ENCODE assay signal across 22 mouse cellular contexts in the genomic region with DNA sequence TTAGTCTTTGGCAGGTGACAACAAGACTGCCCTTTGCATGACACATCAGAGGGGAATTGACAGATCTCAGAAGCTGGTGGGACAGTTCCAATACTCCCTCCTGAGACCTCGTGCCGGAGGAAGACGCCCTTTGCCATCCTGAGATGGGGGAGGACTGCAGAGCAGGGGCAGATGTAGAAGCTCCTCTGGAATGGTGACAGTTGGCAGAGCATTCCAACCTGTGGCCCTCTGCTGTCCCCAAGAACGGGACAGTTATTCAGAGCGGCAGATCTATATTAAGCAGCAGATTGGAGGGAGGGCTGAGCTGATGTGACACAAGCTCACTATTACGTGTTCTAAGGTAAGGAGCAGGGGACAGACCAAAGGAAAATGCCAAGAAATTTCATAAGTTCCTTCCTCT.
DNase-seq lines count a peak whose midpoint lies in the region; ATAC-seq and TF ChIP-seq lines count a peak whose summit lies in the region.
"Had no signal": no experiment of that assay in that cellular context is flagged by ENCODE, and none has a peak within 500 bp of the region (broad histone marks: within the 10 kb centered on the region; RNA-seq: fewer than 3 reads in every experiment).

No protein-coding gene starts in this region.

- no peaks in the 10 kb centered on the region for H3K4me1 ChIP-seq in heart, adult 2 months (ENCODE audit: control insufficient read depth, insufficient read depth, low read length)
- peaks cover 9% of the 10 kb centered on the region for H3K4me1 ChIP-seq in heart, embryonic 13.5 days
- peaks cover 5% of the 10 kb centered on the region; the same call in 1 of the 2 replicates for H3K4me1 ChIP-seq in heart, embryonic 15.5 days (replicated peaks)
- no peaks in the 10 kb centered on the region for H3K4me1 ChIP-seq in stomach, postnatal 0 days (replicated peaks; ENCODE audit: control insufficient read depth, insufficient read depth)
- H3K4me1 ChIP-seq: embryonic facial prominence, embryonic 15.5 days; forebrain, embryonic 10.5 days; forebrain, embryonic 15.5 days; hindbrain, embryonic 10.5 days had no signal

- no peak for TF ChIP-seq POLR2A in heart, adult 2 months (IDR thresholded peaks at IDR 0.05; ENCODE audit: insufficient read depth, low read depth, low read length)

- TF ChIP-seq EP300 in heart, adult 2 months (IDR thresholded peaks at IDR 0.05; ENCODE audit: insufficient read depth, low read depth, low read length) = no peak
- TF ChIP-seq EP300 in stomach, postnatal 0 days (optimal IDR thresholded peaks at IDR 0.05) = no peak

- no peak overlapping the region for H3K9ac ChIP-seq in heart, adult 2 months (ENCODE audit: low read depth, low read length)
- H3K9ac ChIP-seq in heart, embryonic 13.5 days = no peak overlapping the region
- no peak overlapping the region for H3K9ac ChIP-seq in heart, embryonic 15.5 days
- no peak overlapping the region for H3K9ac ChIP-seq in stomach, postnatal 0 days (ENCODE audit: low read length)
- H3K9ac ChIP-seq: embryonic facial prominence, embryonic 15.5 days; forebrain, embryonic 15.5 days; hindbrain, embryonic 14.5 days had no signal

- no peak for ATAC-seq in heart, embryonic 13.5 days (ENCODE audit: extremely low read depth, insufficient number of reproducible peaks, low FRiP score, low TSS enrichment)
- no peak for ATAC-seq in heart, embryonic 15.5 days (replicated peaks; ENCODE audit: insufficient number of reproducible peaks, insufficient read depth, low FRiP score, low read depth)
- ATAC-seq in inflammation-experienced regulatory T-cells, adult 6 months = no peak
- no peak for ATAC-seq in stomach, postnatal 0 days (ENCODE audit: low FRiP score, low TSS enrichment)
- ATAC-seq: forebrain, embryonic 15.5 days; intestine, postnatal 0 days had no signal

- intact Hi-C loops in heart, adult 2 months (cut with DNase I) = no loop called here
- intact Hi-C loops in heart, postnatal 25 days (cut with DNase I) = no loop called here
- intact Hi-C loops in heart, postnatal 14 days (cut with DNase I) = loop anchor here (10.0 kb wide), 1 partner anchor 230 kb away; no protein-coding TSS in a partner anchor

- H3K79me2 ChIP-seq in heart, adult 2 months (replicated peaks; ENCODE audit: control insufficient read depth, insufficient read depth, low read length) = no peaks in the 10 kb centered on the region

- no peaks in the 10 kb centered on the region for H3K36me3 ChIP-seq in heart, adult 2 months (ENCODE audit: control insufficient read depth, insufficient read depth, low read length)
- no peaks in the 10 kb centered on the region for H3K36me3 ChIP-seq in heart, embryonic 13.5 days
- no peaks in the 10 kb centered on the region for H3K36me3 ChIP-seq in heart, embryonic 15.5 days
- H3K36me3 ChIP-seq in stomach, postnatal 0 days (ENCODE audit: control insufficient read depth, insufficient read depth, low read length) = no peaks in the 10 kb centered on the region
- H3K36me3 ChIP-seq: embryonic facial prominence, embryonic 15.5 days; forebrain, embryonic 10.5 days; forebrain, embryonic 15.5 days; hindbrain, embryonic 10.5 days had no signal

- no peaks in the 10 kb centered on the region for H3K9me3 ChIP-seq in heart, embryonic 13.5 days
- H3K9me3 ChIP-seq in heart, embryonic 15.5 days (replicated peaks) = no peaks in the 10 kb centered on the region
- H3K9me3 ChIP-seq in stomach, postnatal 0 days (ENCODE audit: control insufficient read depth, low read length) = no peaks in the 10 kb centered on the region
- H3K9me3 ChIP-seq: embryonic facial prominence, embryonic 15.5 days; forebrain, embryonic 10.5 days; forebrain, embryonic 15.5 days; hindbrain, embryonic 10.5 days had no signal

- no peak overlapping the region for H3K4me3 ChIP-seq in heart, adult 2 months
- no peak overlapping the region for H3K4me3 ChIP-seq in heart, embryonic 13.5 days
- no peak overlapping the region for H3K4me3 ChIP-seq in heart, embryonic 15.5 days
- H3K4me3 ChIP-seq in stomach, postnatal 0 days (ENCODE audit: low read depth, low read length) = no peak overlapping the region
- H3K4me3 ChIP-seq: embryonic facial prominence, embryonic 15.5 days; erythroblast, embryonic 14.5 days; forebrain, embryonic 10.5 days; forebrain, embryonic 15.5 days; hindbrain, embryonic 10.5 days had no signal

- H3K4me2 ChIP-seq in heart, embryonic 13.5 days = peak overlapping the region; percentile 12; the same call in 1 of the 2 replicates
- H3K4me2 ChIP-seq in heart, embryonic 15.5 days = peak overlapping the region; percentile 29
- no peak overlapping the region for H3K4me2 ChIP-seq in stomach, postnatal 0 days (replicated peaks; ENCODE audit: low read depth)
- H3K4me2 ChIP-seq: embryonic facial prominence, embryonic 15.5 days; forebrain, embryonic 15.5 days; hindbrain, embryonic 14.5 days had no signal

- H3K27ac ChIP-seq in heart, adult 2 months = peak overlapping the region; percentile 45
- H3K27ac ChIP-seq in heart, embryonic 13.5 days (replicated peaks) = no peak overlapping the region
- no peak overlapping the region for H3K27ac ChIP-seq in heart, embryonic 15.5 days
- H3K27ac ChIP-seq in stomach, postnatal 0 days (replicated peaks) = no peak overlapping the region
- H3K27ac ChIP-seq: embryonic facial prominence, embryonic 15.5 days; forebrain, embryonic 10.5 days; forebrain, embryonic 15.5 days; hindbrain, embryonic 10.5 days; hindbrain, embryonic 14.5 days had no signal

- TF ChIP-seq CTCF in heart, adult 2 months (IDR thresholded peaks at IDR 0.05) = no peak
- no peak for TF ChIP-seq CTCF in stomach, postnatal 0 days (IDR thresholded peaks at IDR 0.05; ENCODE audit: low read depth)

- DNase-seq in heart, adult 2 months = peak; percentile 35 to 40
- DNase-seq in heart, postnatal 25 days (ENCODE audit: low spot score) = no peak
- DNase-seq in heart, postnatal 14 days = peak; percentile 5 to 21
- DNase-seq in right cerebral cortex, postnatal 4 days = no peak
- DNase-seq in stomach, postnatal 0 days (ENCODE audit: low spot score) = no peak
- DNase-seq: adrenal gland, adult 2 months; adrenal gland, postnatal 25 days; cerebellum, adult 2 months; cerebellum, postnatal 14 days; embryo, embryonic 11 days; gastrocnemius, postnatal 10 days; kidney, adult 8-10 months had no signal

- 42% methylated on average over 6 of the region's 6 CpGs for WGBS in heart, adult 2 months
- 41% methylated on average over 6 of the region's 6 CpGs for WGBS in heart, embryonic 13.5 days
- 53% methylated on average over 6 of the region's 6 CpGs for WGBS in heart, embryonic 15.5 days
- 75% methylated on average over 6 of the region's 6 CpGs for WGBS in stomach, postnatal 0 days

- H3K27me3 ChIP-seq in heart, adult 2 months (ENCODE audit: control insufficient read depth, insufficient read depth, low read length) = no peaks in the 10 kb centered on the region
- no peaks in the 10 kb centered on the region for H3K27me3 ChIP-seq in heart, embryonic 13.5 days (replicated peaks)
- H3K27me3 ChIP-seq in heart, embryonic 15.5 days = no peaks in the 10 kb centered on the region
- H3K27me3 ChIP-seq in stomach, postnatal 0 days (ENCODE audit: control insufficient read depth, insufficient read depth, low read length) = no peaks in the 10 kb centered on the region
- H3K27me3 ChIP-seq: embryonic facial prominence, embryonic 15.5 days; forebrain, embryonic 15.5 days had no signal

Comparison
In these comparisons a context has a peak if more than half of its experiments do, and no peak if none do; other contexts are left out.
1. DNase-seq: peak in heart, adult 2 months (2 of 2) and heart, postnatal 14 days (2 of 2); none in heart, postnatal 25 days (single experiment), right cerebral cortex, postnatal 4 days (single experiment) and stomach, postnatal 0 days (single experiment).